Mouse (Mus musculus) heart, embryonic 15.5 days (tissue): ENCODE measurements around the gene Rbm28. TPM values are rescaled to one million over a fixed set of nuclear protein-coding genes. Genes with fewer than 3 reads are reported as not detected.

Experiments used
- ATAC-seq: fragments of 200-750 bp; cut with Nextera tagmentation; replicated peaks from 2 replicates; pipeline ENCODE4 v1.8.0; 2017; ENCODE audit warnings: low read depth, moderate TSS enrichment; ENCODE audit not compliant: insufficient number of reproducible peaks, insufficient read depth, low FRiP score
- H3K27ac ChIP-seq: fragments of 300-500 bp; sonication (generic); 2 replicates; pipeline ENCODE4 v1.5.1; 2015; ENCODE audit warnings: mild to moderate bottlenecking, inconsistent platforms
- H3K27me3 ChIP-seq: fragments of 300-500 bp; sonication (generic); 2 replicates; pipeline ENCODE4 v1.6.1; 2015; ENCODE audit warnings: inconsistent platforms
- H3K36me3 ChIP-seq: fragments of 300-500 bp; sonication (generic); 2 replicates; pipeline ENCODE4 v1.6.1; 2015; ENCODE audit warnings: mild to moderate bottlenecking, inconsistent platforms
- H3K4me1 ChIP-seq: fragments of 300-500 bp; sonication (generic); replicated peaks from 2 replicates; pipeline ENCODE4 v1.6.1; 2015; ENCODE audit warnings: inconsistent platforms
- H3K4me2 ChIP-seq: fragments of 300-500 bp; sonication (generic); 2 replicates; pipeline ENCODE4 v1.6.1; 2015; ENCODE audit warnings: inconsistent platforms, mild to moderate bottlenecking, moderate library complexity
- H3K4me3 ChIP-seq: fragments of 300-500 bp; sonication (generic); 2 replicates; pipeline ENCODE4 v1.5.1; 2015; ENCODE audit warnings: mild to moderate bottlenecking, inconsistent platforms
- H3K9ac ChIP-seq: fragments of 300-500 bp; sonication (generic); 2 replicates; pipeline ENCODE4 v1.6.1; 2015; ENCODE audit warnings: mild to moderate bottlenecking, inconsistent platforms
- H3K9me3 ChIP-seq: fragments of 300-500 bp; sonication (generic); replicated peaks from 2 replicates; pipeline ENCODE4 v1.6.1; 2016; ENCODE audit warnings: inconsistent platforms
- WGBS: fragments of 180-500 bp; shearing (Covaris S2); methylation state at CpG from one replicate; pipeline ENCODE4 v1.1.7; 2015; ENCODE audit warnings: mixed read lengths; 5-methylcytosine and 5-hydroxymethylcytosine counted together
- polyA plus RNA-seq: library from polyadenylated mRNA; unstranded; fragments of >200 nt; fragmentation: Nextera tagmentation; extraction: Ambion mirVana; gene quantifications from 2 replicates; pipeline ENCODE4 v1.2.1, GENCODE M21; 2015

Gene Rbm28
- polyA plus RNA-seq, 1 experiment from 2014 or later: 22.8 TPM

DNA sequence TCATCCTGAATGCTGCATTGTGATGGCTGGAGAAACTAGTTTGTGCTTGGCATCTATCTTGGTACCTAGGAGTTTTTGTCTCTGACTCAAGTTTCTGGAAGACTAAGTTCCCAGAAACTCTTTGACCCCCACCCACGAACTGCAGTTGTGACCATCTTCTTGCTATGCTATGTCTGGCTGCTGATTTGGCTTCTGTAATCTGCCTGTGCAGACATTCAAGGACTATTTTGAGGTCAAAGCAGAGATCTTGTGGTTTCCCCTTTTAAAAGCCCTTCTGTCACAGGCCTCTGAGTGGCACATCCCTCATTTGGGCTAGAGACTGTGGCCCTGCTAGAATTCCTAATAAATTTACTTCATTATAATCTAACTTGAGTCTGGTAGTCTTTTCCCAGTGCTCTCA, 23.1 kb upstream of the Rbm28 start:
- 52% methylated on average over 1 of the region's 1 CpGs for WGBS
- H3K27me3 ChIP-seq: 0 out of 2 replicates have a peak, but pooled peaks cover 4% of the 10 kb centered on the region
- no peak overlapping the region for H3K9ac ChIP-seq
- no peak for ATAC-seq
- H3K4me3 ChIP-seq: no peak overlapping the region
- no peaks in the 10 kb centered on the region for H3K9me3 ChIP-seq
- no peaks in the 10 kb centered on the region for H3K36me3 ChIP-seq
- no peak overlapping the region for H3K4me2 ChIP-seq
- no peak overlapping the region for H3K27ac ChIP-seq
- H3K4me1 ChIP-seq: no peaks in the 10 kb centered on the region

DNA sequence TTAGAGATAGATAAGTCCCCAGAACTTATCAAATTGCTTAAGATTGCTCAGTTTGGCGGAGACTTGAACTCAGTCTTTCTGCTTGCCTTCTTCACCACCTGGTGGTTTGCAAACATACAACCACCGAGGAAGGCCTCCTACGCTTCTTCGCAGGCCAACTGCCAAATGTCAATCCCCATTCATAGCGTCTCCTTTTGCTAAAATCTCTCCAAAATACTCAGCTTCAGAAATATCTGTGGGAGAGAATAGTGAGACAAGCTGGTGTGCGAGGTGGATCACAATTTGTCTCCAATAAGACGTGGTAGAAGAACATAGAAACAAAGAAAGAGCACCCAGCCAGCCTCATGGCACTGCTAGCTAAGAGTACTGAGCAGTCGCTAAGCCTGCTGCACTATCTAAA, 15.0 kb upstream of the Rbm28 start:
- Histone ChIP-seq H3K4me1 (peaks cover 10% of the 10 kb centered on the region), H3K27ac (no peak overlapping the region), H3K36me3 (no peaks in the 10 kb centered on the region), H3K27me3 (peaks cover 67% of the 10 kb centered on the region), H3K9me3 (no peaks in the 10 kb centered on the region), H3K9ac (peak overlapping the region; percentile 65; the same call in 1 of the 2 replicates), H3K4me3 (peak overlapping the region; percentile 65), H3K4me2 (peak overlapping the region; percentile 98)
- no peak for ATAC-seq
- 50% methylated on average over 8 of the region's 8 CpGs for WGBS

DNA sequence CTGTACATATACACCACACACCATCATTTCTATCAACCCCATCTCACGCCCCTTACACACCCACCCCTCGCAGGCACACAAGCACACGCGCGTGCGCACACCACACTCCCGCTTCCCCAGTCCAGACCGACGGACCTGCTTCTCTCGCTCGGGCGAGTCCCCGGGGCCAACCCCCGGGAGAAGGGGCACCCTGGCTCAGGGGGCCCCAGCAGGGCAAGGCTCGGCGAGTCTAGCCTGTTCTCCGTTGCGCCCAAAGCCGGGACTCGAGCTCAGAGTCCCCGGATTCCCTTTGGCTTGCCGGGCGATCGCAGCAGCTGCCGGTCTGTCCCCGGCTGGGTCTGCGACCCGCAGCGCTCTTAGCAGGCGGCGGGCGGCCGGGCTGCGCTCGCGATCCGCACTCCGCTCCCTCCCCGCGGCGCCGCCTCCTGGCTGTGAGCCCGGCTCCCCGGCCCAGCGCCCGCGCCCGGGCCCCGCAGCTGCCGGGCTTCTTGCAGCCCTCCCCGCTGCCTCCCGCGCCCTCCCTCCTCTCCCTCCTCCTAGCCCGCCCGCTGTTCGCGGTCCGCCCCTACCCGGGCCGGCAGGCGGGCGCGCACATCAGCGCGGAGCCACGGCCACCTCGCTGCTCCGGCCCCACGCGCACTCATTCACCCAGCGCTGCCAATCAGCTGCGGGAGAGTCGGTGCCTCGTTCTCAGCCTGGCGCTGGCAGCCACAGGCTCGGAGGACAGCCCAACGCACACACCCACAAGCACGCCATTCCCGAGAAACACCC, 14.3 kb upstream of the Rbm28 start, which contains the start of gene Prrt4:
Gene Prrt4, minus strand, starts transcription at position 697 of the 771 bp plus-strand sequence.
- WGBS: 1% methylated on average over 69 of the region's 79 CpGs

DNA sequence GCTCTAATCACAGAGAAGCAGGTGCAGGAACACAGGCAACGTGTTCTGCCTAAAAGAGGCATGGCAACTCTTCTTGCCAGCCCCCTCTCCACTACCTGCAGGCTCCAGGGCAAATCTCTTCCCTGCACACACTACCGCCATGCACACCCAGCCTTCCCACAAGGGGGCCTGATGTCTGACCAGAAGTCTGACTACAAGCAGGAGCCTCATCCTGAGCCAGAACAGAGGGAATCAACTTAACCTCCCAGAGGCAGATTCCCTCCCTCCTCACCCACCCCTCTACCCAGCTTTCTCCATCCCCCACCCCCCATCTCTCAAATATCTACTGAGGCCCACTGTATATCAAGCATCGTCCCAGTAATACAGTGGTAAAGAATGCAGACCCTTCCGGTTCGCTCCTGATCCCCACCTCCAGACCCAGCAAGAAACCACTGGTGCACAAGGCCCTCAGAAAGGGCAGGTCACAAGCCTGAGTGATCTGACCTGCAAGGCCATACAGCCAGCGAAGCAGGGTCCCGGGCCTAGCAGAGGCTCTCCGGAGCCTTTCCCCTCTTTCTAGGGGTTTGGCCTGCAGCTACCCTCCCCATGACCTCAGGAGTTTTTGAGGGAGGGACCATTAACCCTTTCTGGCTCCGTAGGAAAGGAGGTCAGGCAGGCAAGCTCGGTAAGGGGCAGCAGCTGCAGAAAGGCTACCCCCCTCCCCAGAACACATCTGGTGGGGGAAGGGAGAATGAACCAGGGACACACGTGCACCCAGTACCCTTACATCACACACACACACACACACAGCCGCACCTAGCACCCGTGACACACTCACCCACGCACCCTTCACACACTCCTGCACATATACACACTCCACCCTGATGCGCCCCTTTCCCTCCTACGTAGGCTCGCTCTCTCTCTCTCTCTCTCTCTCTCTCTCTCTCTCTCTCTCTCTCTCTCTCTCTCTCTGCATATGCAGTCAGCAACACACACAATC, 13.4 kb upstream of the Rbm28 start:
- H3K4me1 ChIP-seq: peaks cover 10% of the 10 kb centered on the region
- no peak overlapping the region for H3K9ac ChIP-seq
- 0 out of 2 replicates have a peak, but pooled peaks have one; percentile 37 for ATAC-seq
- no peaks in the 10 kb centered on the region for H3K9me3 ChIP-seq
- H3K4me3 ChIP-seq: peak overlapping the region; percentile 65
- no peaks in the 10 kb centered on the region for H3K36me3 ChIP-seq
- peaks cover 84% of the 10 kb centered on the region for H3K27me3 ChIP-seq
- H3K27ac ChIP-seq: no peak overlapping the region
- peak overlapping the region; percentile 98 for H3K4me2 ChIP-seq
- 36% methylated on average over 17 of the region's 17 CpGs for WGBS

More for the DNA sequence above, 14.3 kb upstream of the Rbm28 start, which contains the start of gene Prrt4:
- peaks cover 10% of the 10 kb centered on the region for H3K4me1 ChIP-seq
- peak; percentile 55 for ATAC-seq
- H3K9me3 ChIP-seq: no peaks in the 10 kb centered on the region
- no peak within 1 kb of the TSS for H3K27ac ChIP-seq
- H3K27me3 ChIP-seq: peaks cover 75% of the 10 kb centered on the region
- H3K9ac ChIP-seq: peak within 1 kb of the TSS; percentile 65
- peak within 1 kb of the TSS; percentile 98 for H3K4me2 ChIP-seq
- peak within 1 kb of the TSS; percentile 65 for H3K4me3 ChIP-seq
- H3K36me3 ChIP-seq: no peaks in the 10 kb centered on the region

DNA sequence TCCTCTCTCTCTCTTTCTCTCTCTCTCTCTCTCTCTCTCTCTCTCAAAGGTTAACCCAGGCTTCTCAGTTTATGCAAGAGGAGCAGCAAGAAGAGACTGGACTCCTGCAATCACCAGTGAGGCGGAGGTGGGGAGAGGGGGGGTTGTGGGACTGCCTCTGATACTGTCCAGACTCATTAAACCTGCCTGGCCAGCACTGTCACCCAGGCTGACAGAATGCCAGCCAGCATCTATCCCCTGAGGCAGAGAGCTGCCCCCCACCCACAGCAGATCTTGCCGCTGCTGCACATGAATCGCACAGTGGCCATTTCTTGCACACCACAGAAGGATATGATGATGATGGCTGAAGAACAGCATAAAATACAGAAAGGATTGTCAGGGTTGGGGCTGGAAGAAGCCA, 10.3 kb upstream of the Rbm28 start:
- no peak overlapping the region for H3K4me2 ChIP-seq
- no peak overlapping the region for H3K27ac ChIP-seq
- ATAC-seq: no peak
- WGBS: 50% methylated on average over 3 of the region's 3 CpGs
- H3K36me3 ChIP-seq: no peaks in the 10 kb centered on the region
- H3K9me3 ChIP-seq: no peaks in the 10 kb centered on the region
- no peak overlapping the region for H3K4me3 ChIP-seq
- no peak overlapping the region for H3K9ac ChIP-seq
- H3K27me3 ChIP-seq: peaks cover 94% of the 10 kb centered on the region
- peaks cover 26% of the 10 kb centered on the region for H3K4me1 ChIP-seq

DNA sequence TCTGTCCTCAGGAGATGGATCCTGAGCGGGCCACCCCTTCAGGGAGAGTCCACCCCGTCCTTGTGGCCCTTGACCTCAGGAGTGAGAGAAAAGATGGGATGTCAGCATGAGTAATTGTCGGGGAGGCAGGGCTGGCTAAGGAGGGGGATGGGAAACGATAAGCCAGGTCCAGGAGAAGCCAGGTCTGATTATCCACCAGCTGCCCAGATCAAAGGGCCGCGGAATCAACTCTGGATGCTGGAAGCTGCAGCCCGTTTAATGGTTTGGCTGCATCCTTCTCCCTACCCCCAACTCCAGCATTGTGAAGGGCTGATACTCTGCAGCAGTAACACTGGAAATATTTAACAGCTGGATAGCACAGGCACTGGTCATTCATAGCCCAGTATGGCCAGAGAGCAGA, 9.6 kb upstream of the Rbm28 start:
- no peak overlapping the region for H3K4me3 ChIP-seq
- peaks cover 96% of the 10 kb centered on the region for H3K27me3 ChIP-seq
- peaks cover 26% of the 10 kb centered on the region for H3K4me1 ChIP-seq
- H3K27ac ChIP-seq: no peak overlapping the region
- 20% methylated on average over 7 of the region's 7 CpGs for WGBS
- H3K9me3 ChIP-seq: no peaks in the 10 kb centered on the region
- H3K9ac ChIP-seq: no peak overlapping the region
- no peaks in the 10 kb centered on the region for H3K36me3 ChIP-seq
- ATAC-seq: no peak
- no peak overlapping the region for H3K4me2 ChIP-seq

DNA sequence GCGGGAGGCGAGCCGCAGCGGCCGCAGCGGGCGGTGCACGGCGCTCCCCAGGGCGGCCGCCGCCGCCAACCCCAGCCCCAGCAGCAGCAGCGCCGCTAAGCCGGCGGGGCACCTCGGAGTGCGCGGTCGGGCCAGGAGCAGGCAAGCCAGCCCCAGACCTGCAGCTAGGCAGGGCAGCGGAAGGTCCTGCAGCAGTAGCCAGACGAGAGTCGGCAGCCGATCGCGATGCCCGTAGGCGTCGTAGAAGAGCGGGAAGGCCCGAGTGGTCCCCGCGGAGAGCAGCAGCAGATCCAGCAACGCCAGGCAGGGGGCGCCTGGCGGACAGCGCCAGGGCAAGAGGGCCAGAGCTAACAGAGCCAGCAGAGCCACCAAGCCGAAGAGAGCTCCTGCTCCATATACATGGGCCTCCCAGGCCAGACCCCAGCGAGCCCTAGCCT, 6.2 kb upstream of the Rbm28 start:
- Histone ChIP-seq H3K4me1 (peaks cover 20% of the 10 kb centered on the region), H3K27ac (no peak overlapping the region)
- under 1% methylated on average over 38 of the region's 40 CpGs for WGBS

DNA sequence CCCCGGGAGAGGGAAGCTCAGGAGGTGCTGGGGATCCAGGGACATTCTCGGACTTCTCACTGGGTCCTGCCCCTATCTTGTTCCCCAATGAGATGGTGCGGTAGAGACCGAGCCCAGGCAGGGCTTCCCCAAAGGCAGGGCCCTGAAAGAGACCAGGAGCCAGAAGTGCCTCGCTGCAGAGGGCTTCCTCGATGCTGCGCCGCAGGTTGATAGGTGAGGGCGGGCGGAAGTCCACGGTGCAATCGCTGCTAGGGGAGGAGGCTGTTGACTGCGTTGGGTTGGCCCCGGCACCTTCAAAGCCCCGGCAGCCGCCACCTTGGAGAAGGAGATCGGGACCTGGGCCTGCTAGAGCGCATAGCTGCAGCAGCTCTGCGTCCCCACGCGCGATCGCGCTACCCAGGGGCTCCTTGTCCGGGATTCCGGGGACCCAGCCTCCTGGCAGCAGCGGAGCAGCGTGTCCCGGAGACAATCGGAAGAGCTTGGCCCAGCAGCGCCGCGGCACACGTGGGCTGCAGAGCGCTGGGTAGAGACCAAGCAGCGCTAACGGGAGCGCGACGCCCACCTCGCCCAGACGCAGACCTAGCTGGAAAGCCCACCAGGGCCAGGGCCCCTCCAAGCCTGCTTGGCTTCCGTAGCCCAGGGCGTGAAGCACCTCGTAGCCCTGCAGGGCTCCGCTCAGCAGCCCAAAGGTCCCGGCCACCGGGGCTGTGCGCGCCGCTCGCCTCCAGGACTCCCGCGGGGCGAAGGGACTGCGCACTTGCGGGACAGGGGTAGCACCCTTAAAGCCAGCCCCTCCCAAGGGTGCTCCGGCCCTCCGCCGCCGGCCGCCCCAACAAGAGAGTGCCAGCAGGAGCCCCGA, 5.5 kb upstream of the Rbm28 start:
- no peak for ATAC-seq

More for the DNA sequence above, 6.2 kb upstream of the Rbm28 start:
- Histone ChIP-seq H3K4me3 (peak overlapping the region; percentile 50), H3K27me3 (peaks cover 91% of the 10 kb centered on the region), H3K4me2 (peak overlapping the region; percentile 93), H3K36me3 (no peaks in the 10 kb centered on the region), H3K9me3 (no peaks in the 10 kb centered on the region), H3K9ac (peak overlapping the region; percentile 51)
- peak; percentile 75 for ATAC-seq

DNA sequence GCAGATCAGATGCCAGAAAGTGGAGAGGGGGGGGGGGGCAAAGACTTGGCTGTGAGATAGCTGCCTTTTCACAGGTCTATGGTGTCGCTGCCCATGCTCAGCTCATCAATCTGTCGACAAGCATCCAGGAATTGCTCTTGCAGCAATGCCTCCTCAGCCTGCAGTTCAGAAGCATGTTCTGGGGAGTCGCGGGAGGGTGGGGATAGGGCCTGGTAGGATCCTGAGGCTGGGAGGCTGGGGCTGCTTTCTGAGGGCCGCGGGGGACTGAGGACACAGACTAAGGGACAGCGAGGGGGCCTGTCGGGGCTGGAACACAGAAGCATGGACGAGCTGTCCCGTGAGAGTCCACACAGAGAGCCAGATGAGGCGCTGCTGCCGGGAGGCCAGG, 4.9 kb upstream of the Rbm28 start:
- Histone ChIP-seq H3K27ac (no peak overlapping the region), H3K9me3 (no peaks in the 10 kb centered on the region), H3K36me3 (no peaks in the 10 kb centered on the region), H3K4me3 (peak overlapping the region; percentile 50), H3K4me2 (peak overlapping the region; percentile 93), H3K4me1 (peaks cover 20% of the 10 kb centered on the region), H3K9ac (no peak overlapping the region), H3K27me3 (peaks cover 80% of the 10 kb centered on the region)
- ATAC-seq: no peak
- WGBS: 10% methylated on average over 12 of the region's 12 CpGs

More for the DNA sequence above, 5.5 kb upstream of the Rbm28 start:
- no peaks in the 10 kb centered on the region for H3K36me3 ChIP-seq
- H3K4me2 ChIP-seq: peak overlapping the region; percentile 93
- 3% methylated on average over 62 of the region's 63 CpGs for WGBS
- H3K27me3 ChIP-seq: peaks cover 84% of the 10 kb centered on the region
- peak overlapping the region; percentile 50 for H3K4me3 ChIP-seq
- H3K9ac ChIP-seq: peak overlapping the region; percentile 51
- no peak overlapping the region for H3K27ac ChIP-seq
- no peaks in the 10 kb centered on the region for H3K9me3 ChIP-seq
- H3K4me1 ChIP-seq: peaks cover 20% of the 10 kb centered on the region

DNA sequence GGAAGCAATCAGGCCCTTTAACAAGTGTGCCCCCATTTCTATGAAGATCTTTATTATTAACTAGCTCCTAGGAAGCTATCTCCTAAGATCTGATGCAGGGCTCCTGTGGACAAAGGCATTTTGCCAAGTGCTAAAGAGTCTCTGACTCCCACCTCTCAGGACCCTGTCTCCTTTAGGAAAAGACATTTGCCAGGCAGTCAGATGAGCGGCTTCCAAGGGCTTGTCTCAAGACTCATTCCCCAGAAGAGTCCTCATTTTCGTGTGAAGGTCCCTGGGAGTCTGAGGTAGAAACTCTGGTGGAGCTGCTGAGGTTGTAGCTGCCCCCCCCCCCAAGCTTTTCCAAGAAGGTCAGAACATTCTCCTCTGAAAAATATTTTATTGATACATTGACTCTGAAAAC, 4.1 kb upstream of the Rbm28 start:
- no peak overlapping the region for H3K27ac ChIP-seq

More for the DNA sequence above, 4.1 kb upstream of the Rbm28 start:
- H3K9ac ChIP-seq: no peak overlapping the region
- no peaks in the 10 kb centered on the region for H3K36me3 ChIP-seq
- H3K4me1 ChIP-seq: peaks cover 22% of the 10 kb centered on the region
- no peak overlapping the region for H3K4me3 ChIP-seq
- 31% methylated on average over 2 of the region's 2 CpGs for WGBS
- no peak for ATAC-seq
- H3K4me2 ChIP-seq: no peak overlapping the region
- peaks cover 72% of the 10 kb centered on the region for H3K27me3 ChIP-seq
- H3K9me3 ChIP-seq: no peaks in the 10 kb centered on the region
